Mouse (Mus musculus) embryo, embryonic 10 days (tissue): ENCODE measurements at regions not wholly inside any gene's neighbourhood (a gene's known extent, or its start where the extent isn't known, plus 50 kb on each side); places are given as distances from the start of the nearest gene placed in this dataset.
"Not testable (repeated sequence)": the region's sequence is repeated elsewhere in the genome, so short reads cannot be mapped to it uniquely, and the experiment has no call there.

ENCODE experiments used
- DNase-seq: peaks from one replicate; pipeline ENCODE4 v3.0.0-alpha.2; 2015; ENCODE audit warnings: low spot score

GRCm38 (mm10) chr17:82367876-82368275 lies 629.7 kb upstream of the Slc8a1 start:
- no peak for DNase-seq

GRCm38 (mm10) chr17:82366001-82366400 lies 627.8 kb upstream of the Slc8a1 start:
- DNase-seq = no peak

- DNase-seq = no peak
Observed at GRCm38 (mm10) chr17:82348636-82349035, 610.5 kb upstream of the Slc8a1 start.

GRCm38 (mm10) chr17:82331429-82331828 lies 593.3 kb upstream of the Slc8a1 start:
- DNase-seq = no peak

DNA sequence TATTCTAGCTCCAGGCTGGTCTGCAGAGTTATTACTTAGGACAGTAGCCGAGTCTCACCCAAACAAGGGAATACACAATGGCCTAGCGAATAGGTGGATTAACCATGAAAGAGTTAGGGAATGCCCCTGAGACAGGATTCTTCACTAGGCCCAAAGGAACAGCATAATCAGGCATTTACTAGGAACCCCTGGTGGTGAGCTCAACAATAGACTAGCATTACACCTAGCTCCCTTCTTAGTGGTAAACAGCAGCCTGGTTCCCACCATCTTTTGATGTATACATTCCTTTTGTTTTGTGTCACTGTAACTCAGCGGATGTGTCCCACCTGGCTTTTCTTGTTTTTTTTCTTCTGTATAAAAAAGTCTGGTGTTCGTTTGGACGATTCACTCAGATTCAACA lies 574.0 kb upstream of the Slc8a1 start:
- no peak for DNase-seq

DNA sequence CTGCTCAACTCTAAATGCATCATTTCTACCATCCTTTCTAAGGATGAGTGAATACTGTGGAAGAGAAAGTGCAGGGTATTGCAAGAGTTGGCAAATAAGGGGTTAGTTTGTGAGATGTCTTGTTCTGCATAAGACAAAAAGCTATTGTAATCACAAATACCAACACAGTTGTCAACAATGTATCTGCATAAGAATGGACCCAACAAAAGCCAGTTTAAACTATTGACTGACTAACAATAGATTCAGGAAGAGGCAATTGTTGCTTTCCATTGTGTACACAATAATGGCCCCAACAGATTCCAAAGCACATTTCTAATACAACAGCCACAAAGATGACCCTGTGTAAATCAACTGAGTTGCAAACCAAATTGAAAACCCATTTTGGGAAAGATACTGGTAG lies 568.2 kb upstream of the Slc8a1 start:
- no peak for DNase-seq

DNA sequence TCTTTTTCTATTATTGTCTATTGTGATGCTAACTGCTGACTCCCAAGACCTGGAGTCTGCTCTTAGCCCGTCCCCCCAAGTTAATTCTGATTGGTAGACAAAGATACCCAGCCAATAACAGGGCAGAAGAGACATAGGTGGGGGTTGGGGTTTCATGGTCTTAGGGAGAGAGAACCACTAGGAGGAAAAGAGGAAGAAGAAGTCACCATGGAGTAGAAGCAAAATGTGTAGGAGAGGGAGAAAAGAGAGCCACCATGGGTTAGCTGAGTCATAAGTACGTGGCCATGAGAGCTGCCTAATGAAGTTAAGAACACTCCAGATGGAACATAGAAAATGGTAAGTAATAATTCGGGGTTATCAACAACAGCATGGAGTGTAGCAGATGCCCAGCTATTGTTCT lies 539.6 kb upstream of the Slc8a1 start:
- no peak for DNase-seq

GRCm38 (mm10) chr17:82273946-82274345 lies 535.8 kb upstream of the Slc8a1 start:
- no peak for DNase-seq

DNA sequence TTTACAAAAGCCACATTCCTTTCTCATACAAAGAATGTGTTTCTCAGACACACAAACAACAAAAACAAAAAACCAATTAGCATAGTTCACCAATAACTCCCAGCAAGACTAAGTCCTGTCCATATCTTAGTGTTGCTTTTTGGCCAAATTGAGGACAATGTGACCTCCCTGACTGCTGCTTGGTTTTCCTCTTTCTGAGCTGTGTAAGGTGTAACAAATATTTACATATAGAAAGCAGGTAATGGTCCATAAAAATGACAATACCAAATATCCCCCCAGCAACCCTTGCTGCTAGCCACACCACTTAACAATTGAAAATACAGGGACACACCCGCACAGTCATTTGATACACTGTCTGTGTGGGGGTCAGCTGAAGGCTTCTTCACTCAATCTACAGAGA lies 534.7 kb upstream of the Slc8a1 start:
- DNase-seq = no peak

- DNase-seq = not testable (repeated sequence)
Observed at GRCm38 (mm10) chr17:82266842-82267241, 528.7 kb upstream of the Slc8a1 start.

GRCm38 (mm10) chr17:82252362-82252761 lies 514.2 kb upstream of the Slc8a1 start:
- no peak for DNase-seq

GRCm38 (mm10) chr17:82251841-82252240 lies 513.7 kb upstream of the Slc8a1 start:
- DNase-seq = no peak

- DNase-seq = no peak
Observed at GRCm38 (mm10) chr17:82238361-82238760, 500.2 kb upstream of the Slc8a1 start.

DNA sequence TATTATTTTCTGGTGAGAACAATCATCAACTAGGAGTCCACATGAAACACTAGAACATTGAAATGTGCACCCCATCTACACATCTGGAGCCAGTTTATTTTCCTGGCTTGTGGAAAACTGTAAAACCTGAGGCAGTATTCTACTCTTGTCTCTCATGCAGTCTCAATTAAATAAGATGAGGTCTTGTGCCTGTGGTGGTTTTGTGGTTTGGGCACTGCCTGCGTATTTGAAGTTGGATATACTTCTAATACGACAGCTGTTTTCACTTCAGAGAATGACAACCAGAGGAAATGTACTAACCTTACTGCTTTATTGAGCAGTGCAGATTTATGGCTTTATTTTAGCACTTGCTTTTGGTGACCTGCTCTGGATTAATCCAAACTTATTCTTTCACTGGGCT lies 499.3 kb upstream of the Slc8a1 start:
- DNase-seq = peak; percentile 6

GRCm38 (mm10) chr17:82215728-82216623 lies 477.8 kb upstream of the Slc8a1 start:
- DNase-seq = no peak

- no peak for DNase-seq
Observed at GRCm38 (mm10) chr17:82199981-82200380, 461.8 kb upstream of the Slc8a1 start.

DNA sequence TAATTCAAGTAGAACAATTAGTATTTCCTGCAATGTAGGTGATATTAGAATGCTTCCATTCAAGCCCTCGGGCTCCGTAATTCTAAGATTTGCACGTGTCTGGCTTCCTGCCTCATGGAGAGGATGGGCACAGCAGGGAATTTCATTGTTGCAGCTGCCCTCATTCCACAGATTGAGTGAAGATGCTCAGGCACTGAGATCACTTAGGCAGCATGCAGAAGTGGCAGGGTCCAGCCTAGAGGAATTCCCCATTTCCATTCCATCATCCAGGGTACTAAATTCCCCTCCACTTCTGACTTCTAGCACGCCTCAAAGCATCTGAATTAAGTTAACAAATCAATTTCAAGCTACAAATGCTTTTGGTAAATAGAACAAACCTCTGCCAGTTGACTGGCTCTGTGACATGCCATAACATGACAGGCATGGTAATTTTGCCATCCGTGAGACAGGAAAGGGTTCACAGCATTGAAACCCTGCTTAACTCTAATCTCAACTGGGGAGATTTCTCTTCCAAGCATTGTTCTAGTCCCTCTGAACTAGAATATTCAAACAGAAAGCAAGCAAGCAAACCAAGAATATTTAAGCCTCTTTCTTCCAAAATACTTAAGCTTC lies 461.0 kb upstream of the Slc8a1 start:
- DNase-seq = peak; percentile 35

GRCm38 (mm10) chr17:82184261-82184660 lies 446.1 kb upstream of the Slc8a1 start:
- DNase-seq = no peak

GRCm38 (mm10) chr17:82171216-82171615 lies 433.0 kb upstream of the Slc8a1 start:
- no peak for DNase-seq

- no peak for DNase-seq
Observed at GRCm38 (mm10) chr17:82153446-82153845, 415.3 kb upstream of the Slc8a1 start.

DNA sequence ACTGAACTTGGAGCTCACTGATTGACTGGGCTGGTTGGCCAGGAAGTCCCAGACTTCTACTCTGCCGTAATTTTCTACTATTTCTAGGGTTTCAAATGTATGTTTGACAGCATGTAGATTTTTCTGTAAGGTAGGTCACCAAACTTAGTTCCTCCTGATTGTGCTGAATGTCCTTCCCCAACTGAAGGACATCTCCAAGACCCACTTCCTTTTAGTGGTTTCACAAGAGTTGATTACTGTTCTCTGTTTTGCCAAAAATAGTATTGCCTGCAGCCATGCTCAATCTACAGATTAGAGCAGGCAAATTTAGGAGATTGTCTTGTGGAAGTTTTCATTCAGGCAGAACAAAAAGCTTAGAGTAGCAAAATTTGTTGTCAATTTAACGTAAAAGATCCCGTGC lies 396.7 kb upstream of the Slc8a1 start:
- no peak for DNase-seq

GRCm38 (mm10) chr17:82132941-82133340 lies 394.8 kb upstream of the Slc8a1 start:
- no peak for DNase-seq

- no peak for DNase-seq
Observed at GRCm38 (mm10) chr17:82087141-82087540, 349.0 kb upstream of the Slc8a1 start.

GRCm38 (mm10) chr17:82080301-82080700 lies 342.1 kb upstream of the Slc8a1 start:
- no peak for DNase-seq
